Mouse (Mus musculus) limb, embryonic 14.5 days (tissue): ENCODE results near the gene Iqsec1. TPM values are rescaled to one million over a fixed set of nuclear protein-coding genes. Genes with fewer than 3 reads are reported as not detected.

Experiments
- ATAC-seq: fragments of 200-750 bp; cut with Nextera tagmentation; 2 replicates; pipeline ENCODE4 v1.8.0; 2017; ENCODE audit warnings: low read depth, moderate number of reproducible peaks, moderate TSS enrichment; ENCODE audit not compliant: low FRiP score
- DNase-seq: peaks from one replicate; pipeline ENCODE4 v3.0.0-alpha.2; 2015; ENCODE audit warnings: low spot score
- H3K27ac ChIP-seq: fragments of 300-500 bp; sonication (generic); replicated peaks from 2 replicates; pipeline ENCODE4 v1.5.1; 2014; ENCODE audit warnings: low read depth, mild to moderate bottlenecking, low read length, moderate library complexity, mixed read lengths
- H3K27me3 ChIP-seq: fragments of 300-500 bp; sonication (generic); 2 replicates; pipeline ENCODE4 v1.6.1; 2014; ENCODE audit warnings: low read length, mixed read lengths; ENCODE audit not compliant: control insufficient read depth, insufficient read depth
- H3K36me3 ChIP-seq: fragments of 300-500 bp; sonication (generic); 2 replicates; pipeline ENCODE4 v1.6.1; 2014; ENCODE audit warnings: mild to moderate bottlenecking, low read length, moderate library complexity, mixed read lengths; ENCODE audit not compliant: control insufficient read depth, insufficient read depth
- H3K4me1 ChIP-seq: fragments of 300-500 bp; sonication (generic); 2 replicates; pipeline ENCODE4 v1.6.1; 2014; ENCODE audit warnings: antibody characterized with exemption, low read length, mixed read lengths; ENCODE audit not compliant: control insufficient read depth, insufficient read depth
- H3K4me2 ChIP-seq: fragments of 300-500 bp; sonication (generic); replicated peaks from 2 replicates; pipeline ENCODE4 v1.6.1; 2014; ENCODE audit warnings: low read depth, mild to moderate bottlenecking, low read length, moderate library complexity; ENCODE audit not compliant: severe bottlenecking
- H3K4me3 ChIP-seq: fragments of 300-500 bp; sonication (generic); replicated peaks from 2 replicates; pipeline ENCODE4 v1.5.1; 2014; ENCODE audit warnings: low read length
- H3K9ac ChIP-seq: fragments of 300-500 bp; sonication (generic); 2 replicates; pipeline ENCODE4 v1.6.1; 2014; ENCODE audit warnings: mild to moderate bottlenecking, low read depth, low read length, moderate library complexity; ENCODE audit not compliant: severe bottlenecking
- H3K9me3 ChIP-seq: fragments of 300-500 bp; sonication (generic); 2 replicates; pipeline ENCODE4 v1.6.1; 2016; ENCODE audit warnings: low read length; ENCODE audit not compliant: control insufficient read depth
- POLR2A ChIP-seq: fragments of 200-500 bp; IDR thresholded peaks from 2 replicates; pipeline ENCODE4 v1.8.0; 2012; ENCODE audit warnings: inconsistent platforms, mild to moderate bottlenecking, moderate library complexity, borderline replicate concordance; ENCODE audit not compliant: insufficient read depth, insufficient read length; ENCODE audit errors: extremely low read depth
- WGBS: fragments of 180-500 bp; shearing (Covaris S2); extraction: QIAGEN DNeasy Blood & Tissue Kit; methylation state at CpG from one replicate; pipeline ENCODE4 v1.1.7; 2014; 5-methylcytosine and 5-hydroxymethylcytosine counted together
- polyA plus RNA-seq, 2 experiments: library from polyadenylated mRNA; depleted of rRNA in 1 of 2; stranded (reverse) in 1 of 2; unstranded in 1 of 2; fragments of >200 nt; fragmentation: Nextera tagmentation in 1 of 2; extraction: Ambion mirVana in 1 of 2; gene quantifications; 2 replicates each; pipeline versions ENCODE4 v1.2.1 to v1.2.3; 2012 to 2014

The Iqsec1 gene
- polyA plus RNA-seq, 2 experiments: 17.3 to 58.2 TPM

DNA sequence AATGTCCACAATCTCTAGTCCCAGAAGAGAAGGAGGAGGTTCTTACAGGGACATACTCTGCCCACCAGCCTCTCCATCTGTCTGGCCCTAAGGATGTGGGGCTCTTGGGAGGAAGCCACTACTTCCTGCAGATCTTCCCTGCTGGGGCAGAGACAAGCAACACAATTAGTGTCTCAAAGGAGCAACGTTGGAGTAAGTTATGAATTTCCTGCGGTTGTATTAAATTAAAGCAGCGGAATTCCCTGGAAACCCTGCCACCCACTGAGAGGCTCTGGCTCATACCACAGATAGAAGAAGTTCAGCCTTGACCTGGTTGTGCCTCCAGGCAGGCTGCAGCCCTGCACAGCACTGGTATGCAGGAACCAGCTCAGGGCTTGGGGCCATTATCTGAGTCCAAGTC is 47.2 kb downstream of the Iqsec1 start:
- H3K9ac ChIP-seq: no peak overlapping the region
- DNase-seq: no peak
- no peaks in the 10 kb centered on the region for H3K36me3 ChIP-seq
- no peak overlapping the region for H3K27ac ChIP-seq
- 33% methylated on average over 3 of the region's 3 CpGs for WGBS
- ATAC-seq: no peak
- no peak for TF ChIP-seq POLR2A
- no peak overlapping the region for H3K4me3 ChIP-seq
- no peaks in the 10 kb centered on the region for H3K27me3 ChIP-seq
- H3K9me3 ChIP-seq: no peaks in the 10 kb centered on the region
- peaks cover 27% of the 10 kb centered on the region for H3K4me1 ChIP-seq
- no peak overlapping the region for H3K4me2 ChIP-seq

GRCm38 (mm10) chr6:90933656-90934055 is 54.8 kb downstream of the Iqsec1 start:
- Histone ChIP-seq H3K9ac (no peak overlapping the region), H3K9me3 (no peaks in the 10 kb centered on the region), H3K36me3 (no peaks in the 10 kb centered on the region), H3K4me3 (no peak overlapping the region), H3K27ac (no peak overlapping the region), H3K4me1 (peaks cover 18% of the 10 kb centered on the region), H3K27me3 (no peaks in the 10 kb centered on the region), H3K4me2 (no peak overlapping the region)
- no peak for DNase-seq
- 95% methylated on average over 3 of the region's 3 CpGs for WGBS
- ATAC-seq: no peak
- no peak for TF ChIP-seq POLR2A

DNA sequence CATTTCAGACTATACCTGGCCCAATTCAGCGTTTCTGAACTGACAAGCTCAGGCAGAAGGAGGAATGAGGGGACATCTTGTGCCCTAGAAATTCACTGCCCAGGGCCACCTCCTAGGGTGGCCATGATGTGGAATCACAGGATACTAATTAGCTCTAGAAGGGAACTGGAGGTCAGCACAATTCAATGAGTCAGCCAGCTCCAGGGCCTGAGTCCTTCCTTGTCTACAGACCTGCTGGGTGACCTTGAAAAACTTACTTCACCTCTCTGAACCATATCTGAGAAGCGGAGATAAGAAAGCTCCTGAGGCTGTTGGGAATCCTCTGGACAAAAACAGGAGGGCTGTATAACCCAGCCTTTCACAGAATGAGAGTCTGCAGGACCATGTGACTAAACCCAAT is 59.7 kb downstream of the Iqsec1 start:
- no peak overlapping the region for H3K9ac ChIP-seq
- whole genome bisulfite sequencing: 85% methylated on average over 2 of the region's 2 CpGs
- H3K4me1 ChIP-seq: 0 out of 2 replicates have a peak, but pooled peaks cover 2% of the 10 kb centered on the region
- no peaks in the 10 kb centered on the region for H3K27me3 ChIP-seq
- no peaks in the 10 kb centered on the region for H3K9me3 ChIP-seq
- H3K27ac ChIP-seq: no peak overlapping the region
- ATAC-seq: no peak
- no peaks in the 10 kb centered on the region for H3K36me3 ChIP-seq
- no peak for TF ChIP-seq POLR2A
- no peak for DNase-seq
- H3K4me2 ChIP-seq: no peak overlapping the region
- no peak overlapping the region for H3K4me3 ChIP-seq

- no peak for DNase-seq
- H3K4me2 ChIP-seq: no peak overlapping the region
- no peaks in the 10 kb centered on the region for H3K9me3 ChIP-seq
- WGBS: 62% methylated on average over 3 of the region's 3 CpGs
- peaks cover 12% of the 10 kb centered on the region for H3K4me1 ChIP-seq
- ATAC-seq: no peak
- no peak overlapping the region for H3K4me3 ChIP-seq
- no peaks in the 10 kb centered on the region for H3K27me3 ChIP-seq
- no peak overlapping the region for H3K9ac ChIP-seq
- H3K36me3 ChIP-seq: no peaks in the 10 kb centered on the region
- H3K27ac ChIP-seq: no peak overlapping the region
- TF ChIP-seq POLR2A: no peak
Measured at GRCm38 (mm10) chr6:90925472-90925871, 63.0 kb downstream of the Iqsec1 start.

GRCm38 (mm10) chr6:90924796-90925195 is 63.7 kb downstream of the Iqsec1 start:
- TF ChIP-seq POLR2A: no peak
- WGBS: 92% methylated on average over 3 of the region's 3 CpGs
- Histone ChIP-seq H3K27me3 (no peaks in the 10 kb centered on the region), H3K4me3 (no peak overlapping the region), H3K4me2 (no peak overlapping the region), H3K36me3 (no peaks in the 10 kb centered on the region), H3K27ac (no peak overlapping the region), H3K9me3 (no peaks in the 10 kb centered on the region), H3K4me1 (peaks cover 18% of the 10 kb centered on the region), H3K9ac (no peak overlapping the region)
- DNase-seq (no peak), ATAC-seq (no peak)

DNA sequence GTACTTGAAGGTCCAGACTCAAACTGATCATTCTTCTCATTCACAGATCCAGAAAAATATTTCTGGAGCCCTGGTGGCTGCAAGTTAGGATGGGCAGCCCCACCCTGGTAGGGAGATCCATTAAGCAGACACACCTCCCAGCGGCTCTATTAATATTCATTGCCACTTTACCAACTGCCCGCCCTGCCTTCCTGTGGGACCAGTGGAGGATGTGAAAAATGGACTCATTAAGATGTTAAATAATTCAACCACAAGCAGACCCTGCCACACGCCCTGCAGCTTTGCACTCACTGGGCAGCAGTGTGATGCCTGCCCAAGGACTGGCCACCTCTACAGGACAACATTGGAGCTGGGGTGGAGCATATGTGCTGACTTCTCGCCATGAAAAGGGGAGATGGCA is 64.1 kb downstream of the Iqsec1 start:
- Histone ChIP-seq H3K9ac (no peak overlapping the region), H3K36me3 (no peaks in the 10 kb centered on the region), H3K9me3 (no peaks in the 10 kb centered on the region), H3K4me2 (no peak overlapping the region), H3K4me1 (peaks cover 20% of the 10 kb centered on the region), H3K27ac (no peak overlapping the region), H3K4me3 (no peak overlapping the region), H3K27me3 (no peaks in the 10 kb centered on the region)
- 57% methylated on average over 4 of the region's 4 CpGs for WGBS
- no peak for ATAC-seq
- no peak for TF ChIP-seq POLR2A
- no peak for DNase-seq
